Mouse (Mus musculus): ENCODE measurements around the gene Sipa1l1.
"Not testable (repeated sequence)": the region's sequence is repeated elsewhere in the genome, so short reads cannot be mapped to it uniquely, and the experiment has no call there.

Sipa1l1 gene

GRCm38 (mm10) chr12:82476028-82476427 lies 306.9 kb downstream of the Sipa1l1 start:
- no peak for DNase-seq (ENCODE audit: low spot score in 2 of 2)

- DNase-seq (ENCODE audit: low spot score in 2 of 2): no peak
Observed at GRCm38 (mm10) chr12:82476580-82476979, 307.5 kb downstream of the Sipa1l1 start.

- DNase-seq (ENCODE audit: low spot score in 2 of 2): no peak
Observed at GRCm38 (mm10) chr12:82477826-82478225, 308.7 kb downstream of the Sipa1l1 start.

GRCm38 (mm10) chr12:82478256-82478655 lies 309.1 kb downstream of the Sipa1l1 start:
- no peak for DNase-seq (ENCODE audit: low spot score in 2 of 2)

GRCm38 (mm10) chr12:82479393-82479792 lies 310.3 kb downstream of the Sipa1l1 start:
- DNase-seq (ENCODE audit: low spot score in 2 of 2): no peak

GRCm38 (mm10) chr12:82480425-82480824 lies 311.3 kb downstream of the Sipa1l1 start:
- DNase-seq (ENCODE audit: low spot score in 2 of 2): not testable (repeated sequence)

- DNase-seq (ENCODE audit: low spot score in 2 of 2): no peak
Observed at GRCm38 (mm10) chr12:82485466-82485865, 316.3 kb downstream of the Sipa1l1 start.

GRCm38 (mm10) chr12:82486829-82487560 lies 317.9 kb downstream of the Sipa1l1 start:
- DNase-seq (ENCODE audit: low spot score in 2 of 2): no peak

GRCm38 (mm10) chr12:82489093-82489492 lies 320.0 kb downstream of the Sipa1l1 start:
- no peak for DNase-seq (ENCODE audit: low spot score in 2 of 2)

GRCm38 (mm10) chr12:82489621-82490020 lies 320.5 kb downstream of the Sipa1l1 start:
- DNase-seq (ENCODE audit: low spot score in 2 of 2): no peak

GRCm38 (mm10) chr12:82492456-82492855 lies 323.3 kb downstream of the Sipa1l1 start:
- no peak for DNase-seq (ENCODE audit: low spot score in 2 of 2)

GRCm38 (mm10) chr12:82493260-82493659 lies 324.1 kb downstream of the Sipa1l1 start:
- not testable (repeated sequence) for DNase-seq (ENCODE audit: low spot score in 2 of 2)

GRCm38 (mm10) chr12:82495936-82496335 lies 326.8 kb downstream of the Sipa1l1 start:
- DNase-seq (ENCODE audit: low spot score in 2 of 2): no peak

GRCm38 (mm10) chr12:82497866-82498631 lies 328.9 kb downstream of the Sipa1l1 start:
- no peak for DNase-seq (ENCODE audit: low spot score in 2 of 2)

- no peak for DNase-seq (ENCODE audit: low spot score in 2 of 2)
Observed at GRCm38 (mm10) chr12:82498701-82499100, 329.6 kb downstream of the Sipa1l1 start.

GRCm38 (mm10) chr12:82499731-82500130 lies 330.6 kb downstream of the Sipa1l1 start:
- no peak for DNase-seq (ENCODE audit: low spot score in 2 of 2)
